Comparison of ENCODE assay signal across 8 mouse cellular contexts in the genomic region with DNA sequence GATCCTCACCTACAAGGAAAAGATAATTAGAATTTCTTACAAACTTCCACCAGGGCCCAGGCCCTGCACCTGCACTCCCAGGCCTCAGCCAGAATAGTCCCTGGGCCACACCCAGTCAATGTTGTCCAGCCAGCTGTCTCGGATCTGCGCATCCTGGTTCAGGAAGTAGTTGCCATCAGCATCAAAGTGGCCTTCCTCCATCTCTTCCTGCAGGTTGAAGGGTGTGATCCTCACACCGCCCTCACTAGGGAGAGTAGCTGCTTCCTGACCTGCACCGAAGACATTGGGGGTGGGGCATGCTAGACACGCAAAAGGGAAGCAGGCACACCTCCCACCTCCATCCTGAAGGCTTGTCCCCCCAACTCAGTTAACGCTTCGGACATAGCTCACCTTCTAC. TPM values are rescaled to one million over a fixed set of nuclear protein-coding genes. Genes with fewer than 3 reads are reported as not detected.
DNase-seq lines count a peak whose midpoint lies in the region; ATAC-seq lines count a peak whose summit lies in the region.

No protein-coding gene starts in this region.

- peak overlapping the region; percentile 84 for H3K4me2 ChIP-seq in kidney, embryonic 15.5 days
- H3K4me2 ChIP-seq in hindbrain, embryonic 15.5 days, result peak overlapping the region; percentile 88
- peak overlapping the region; percentile 91 for H3K4me2 ChIP-seq in midbrain, embryonic 16.5 days (ENCODE audit: low read length)

- peaks cover 29% of the 10 kb centered on the region for H3K4me1 ChIP-seq in kidney, embryonic 15.5 days
- peaks cover 5% of the 10 kb centered on the region for H3K4me1 ChIP-seq in brown adipose tissue, adult 24 weeks (ENCODE audit: control insufficient read depth, insufficient read depth, insufficient read length, low read length)
- H3K4me1 ChIP-seq in hindbrain, embryonic 15.5 days (replicated peaks), result peaks cover 32% of the 10 kb centered on the region
- peaks cover 18% of the 10 kb centered on the region for H3K4me1 ChIP-seq in midbrain, embryonic 16.5 days (ENCODE audit: control insufficient read depth, insufficient read depth, low read length)

- WGBS in kidney, embryonic 15.5 days, result 59% methylated on average over 7 of the region's 7 CpGs
- WGBS in hindbrain, embryonic 15.5 days, result 84% methylated on average over 7 of the region's 7 CpGs
- WGBS in midbrain, embryonic 16.5 days, result 89% methylated on average over 7 of the region's 7 CpGs

- H3K27ac ChIP-seq in kidney, embryonic 15.5 days, result peak overlapping the region; percentile 94; the same call in 1 of the 2 replicates
- H3K27ac ChIP-seq in brown adipose tissue, adult 24 weeks (replicated peaks; ENCODE audit: low read depth, low read length), result no peak overlapping the region
- H3K27ac ChIP-seq in hindbrain, embryonic 15.5 days (replicated peaks), result 0 out of 2 replicates have a peak overlapping the region, but pooled peaks have one; percentile 89
- H3K27ac ChIP-seq in midbrain, embryonic 16.5 days (ENCODE audit: low read length), result no peak overlapping the region

- H3K9ac ChIP-seq in kidney, embryonic 15.5 days, result peak overlapping the region; percentile 83
- H3K9ac ChIP-seq in hindbrain, embryonic 15.5 days, result peak overlapping the region; percentile 73
- peak overlapping the region; percentile 67 for H3K9ac ChIP-seq in midbrain, embryonic 16.5 days (ENCODE audit: low read depth, low read length)

- no peaks in the 10 kb centered on the region for H3K9me3 ChIP-seq in kidney, embryonic 15.5 days (replicated peaks)
- H3K9me3 ChIP-seq in hindbrain, embryonic 15.5 days, result no peaks in the 10 kb centered on the region
- no peaks in the 10 kb centered on the region for H3K9me3 ChIP-seq in midbrain, embryonic 16.5 days (replicated peaks; ENCODE audit: control insufficient read depth, low read length, poor library complexity, severe bottlenecking)

- peak overlapping the region; percentile 81 for H3K4me3 ChIP-seq in kidney, embryonic 15.5 days (replicated peaks)
- H3K4me3 ChIP-seq in brown adipose tissue, adult 24 weeks (ENCODE audit: insufficient read depth, low read depth, low read length), result peak overlapping the region; percentile 82
- peak overlapping the region; percentile 80 for H3K4me3 ChIP-seq in hindbrain, embryonic 15.5 days
- H3K4me3 ChIP-seq in midbrain, embryonic 16.5 days (ENCODE audit: low read depth, low read length), result peak overlapping the region; percentile 74

- H3K27me3 ChIP-seq in kidney, embryonic 15.5 days, result no peaks in the 10 kb centered on the region
- H3K27me3 ChIP-seq in hindbrain, embryonic 15.5 days, result no peaks in the 10 kb centered on the region
- H3K27me3 ChIP-seq in midbrain, embryonic 16.5 days (ENCODE audit: control insufficient read depth, insufficient read depth, low read depth, low read length), result no peaks in the 10 kb centered on the region

- H3K36me3 ChIP-seq in kidney, embryonic 15.5 days, result peaks cover 67% of the 10 kb centered on the region
- H3K36me3 ChIP-seq in hindbrain, embryonic 15.5 days, result peaks cover 58% of the 10 kb centered on the region
- H3K36me3 ChIP-seq in midbrain, embryonic 16.5 days (ENCODE audit: control insufficient read depth, insufficient read depth, low read length), result peaks cover 29% of the 10 kb centered on the region

- DNase-seq in kidney, adult 11 months, result no peak
- no peak for DNase-seq in adrenal gland, postnatal 25 days
- DNase-seq in urinary bladder, postnatal 36 days (ENCODE audit: low spot score in 2 of 2), result no peak
- no peak for DNase-seq in ovary, postnatal 10 days (ENCODE audit: low spot score)

- no peak for ATAC-seq in kidney, embryonic 15.5 days (replicated peaks; ENCODE audit: low FRiP score)
- no peak for ATAC-seq in hindbrain, embryonic 15.5 days (ENCODE audit: low FRiP score, low read depth)
- ATAC-seq in midbrain, embryonic 16.5 days, result no peak

RNA-seq across cellular contexts. Expression of a gene that starts 1.2 kb away (rescaled TPM):
- 59.3 and 66.6 TPM in 2 replicates for polyA plus RNA-seq in kidney, embryonic 15.5 days (2015; fragmentation: Nextera tagmentation; extraction: Ambion mirVana)
- 15.3 and 17.4 TPM in 2 replicates for polyA plus RNA-seq in brown adipose tissue, adult 24 weeks (2012; ENCODE audit: insufficient read depth, insufficient read length, missing spikeins)
- 72.1 and 72.3 TPM in 2 replicates for polyA plus RNA-seq in hindbrain, embryonic 15.5 days (2015; fragmentation: Nextera tagmentation; extraction: Ambion mirVana)
- polyA plus RNA-seq in midbrain, embryonic 16.5 days (2015; fragmentation: Nextera tagmentation; extraction: Ambion mirVana), result 76.1 and 85.7 TPM in 2 replicates
- 53.5 and 65.9 TPM in 2 replicates for total RNA-seq in adrenal gland, postnatal 25 days (2021)

RNA-seq across cellular contexts. Expression of a gene that starts 13.6 kb away (rescaled TPM):
- polyA plus RNA-seq in kidney, embryonic 15.5 days (2015; fragmentation: Nextera tagmentation; extraction: Ambion mirVana), result 23.4 and 26.7 TPM in 2 replicates
- polyA plus RNA-seq in brown adipose tissue, adult 24 weeks (2012; ENCODE audit: insufficient read depth, insufficient read length, missing spikeins), result 9.8 and 12.8 TPM in 2 replicates
- 37.2 and 38.8 TPM in 2 replicates for polyA plus RNA-seq in hindbrain, embryonic 15.5 days (2015; fragmentation: Nextera tagmentation; extraction: Ambion mirVana)
- 30.7 and 31.2 TPM in 2 replicates for polyA plus RNA-seq in midbrain, embryonic 16.5 days (2015; fragmentation: Nextera tagmentation; extraction: Ambion mirVana)
- 51.9 and 53.1 TPM in 2 replicates for total RNA-seq in adrenal gland, postnatal 25 days (2021)

RNA-seq across cellular contexts. Expression of a gene that starts 14.1 kb away (rescaled TPM):
- 51.1 and 90.2 TPM in 2 replicates for polyA plus RNA-seq in kidney, embryonic 15.5 days (2015; fragmentation: Nextera tagmentation; extraction: Ambion mirVana)
- 335 and 418 TPM in 2 replicates for polyA plus RNA-seq in brown adipose tissue, adult 24 weeks (2012; ENCODE audit: insufficient read depth, insufficient read length, missing spikeins)
- polyA plus RNA-seq in hindbrain, embryonic 15.5 days (2015; fragmentation: Nextera tagmentation; extraction: Ambion mirVana), result 4.9 and 5.0 TPM in 2 replicates
- 2.8 and 4.8 TPM in 2 replicates for polyA plus RNA-seq in midbrain, embryonic 16.5 days (2015; fragmentation: Nextera tagmentation; extraction: Ambion mirVana)
- total RNA-seq in adrenal gland, postnatal 25 days (2021), result 4.1 and 4.4 TPM in 2 replicates

RNA-seq across cellular contexts. Expression of a gene that starts 38.2 kb away (rescaled TPM):
- polyA plus RNA-seq in kidney, embryonic 15.5 days (2015; fragmentation: Nextera tagmentation; extraction: Ambion mirVana), result 41.7 and 46.1 TPM in 2 replicates
- polyA plus RNA-seq in brown adipose tissue, adult 24 weeks (2012; ENCODE audit: insufficient read depth, insufficient read length, missing spikeins), result 3.3 and 3.4 TPM in 2 replicates
- polyA plus RNA-seq in hindbrain, embryonic 15.5 days (2015; fragmentation: Nextera tagmentation; extraction: Ambion mirVana), result 51.9 and 56.2 TPM in 2 replicates
- polyA plus RNA-seq in midbrain, embryonic 16.5 days (2015; fragmentation: Nextera tagmentation; extraction: Ambion mirVana), result 48.7 and 54.9 TPM in 2 replicates
- 14.7 and 15.2 TPM in 2 replicates for total RNA-seq in adrenal gland, postnatal 25 days (2021)

RNA-seq across cellular contexts. Expression of a gene that starts 38.3 kb away (rescaled TPM):
- polyA plus RNA-seq in kidney, embryonic 15.5 days (2015; fragmentation: Nextera tagmentation; extraction: Ambion mirVana), result 21.3 and 21.7 TPM in 2 replicates
- 10.9 and 19.3 TPM in 2 replicates for polyA plus RNA-seq in brown adipose tissue, adult 24 weeks (2012; ENCODE audit: insufficient read depth, insufficient read length, missing spikeins)
- polyA plus RNA-seq in hindbrain, embryonic 15.5 days (2015; fragmentation: Nextera tagmentation; extraction: Ambion mirVana), result 18.4 and 19.3 TPM in 2 replicates
- 14.3 and 15.5 TPM in 2 replicates for polyA plus RNA-seq in midbrain, embryonic 16.5 days (2015; fragmentation: Nextera tagmentation; extraction: Ambion mirVana)
- total RNA-seq in adrenal gland, postnatal 25 days (2021), result 8.3 and 12.9 TPM in 2 replicates

Comparison
In these comparisons a context has a peak if more than half of its experiments do, and no peak if none do; other contexts are left out.
1. H3K27ac ChIP-seq: peak in kidney, embryonic 15.5 days (single experiment) and hindbrain, embryonic 15.5 days (single experiment); none in brown adipose tissue, adult 24 weeks (single experiment) and midbrain, embryonic 16.5 days (single experiment).
2. Peak in every context shown above with its lines, with median percentiles within 50 percentile points of each other: H3K4me2 ChIP-seq, H3K4me3 ChIP-seq and H3K9ac ChIP-seq.